7 mouse cellular contexts compared by ENCODE assay signal in the genomic region with DNA sequence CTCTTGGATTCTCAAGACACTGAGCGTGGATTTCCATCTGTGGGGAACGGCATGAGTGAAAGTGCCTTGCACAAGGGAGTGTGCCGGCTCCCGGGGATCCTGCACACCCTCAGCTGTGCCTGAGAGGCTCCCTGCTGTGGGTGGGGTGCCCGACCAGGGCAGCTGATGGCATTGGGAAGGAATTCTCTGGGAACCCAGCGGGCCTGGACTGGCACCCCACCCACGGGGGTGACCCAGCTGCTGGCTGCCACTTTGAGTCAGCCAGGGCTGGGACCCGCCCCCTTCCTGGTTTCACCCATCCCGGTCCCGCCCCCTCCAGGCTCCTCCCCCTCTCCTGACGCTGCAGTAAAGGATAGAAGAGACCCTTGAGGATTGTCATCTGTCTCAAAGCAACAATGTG. TPM values are rescaled to one million over a fixed set of nuclear protein-coding genes. Genes with fewer than 3 reads are reported as not detected.
DNase-seq lines count a peak whose midpoint lies in the region; ATAC-seq lines count a peak whose summit lies in the region.

No protein-coding gene starts in this region.

- no peaks in the 10 kb centered on the region for H3K36me3 ChIP-seq in heart, embryonic 13.5 days
- no peaks in the 10 kb centered on the region for H3K36me3 ChIP-seq in liver, embryonic 12.5 days
- H3K36me3 ChIP-seq in splenic B cell, adult 2 months (ENCODE audit: control insufficient read depth, insufficient read depth, low read length, poor library complexity, severe bottlenecking), result no peaks in the 10 kb centered on the region

- WGBS in heart, embryonic 13.5 days, result 30% methylated on average over 11 of the region's 11 CpGs
- WGBS in liver, embryonic 12.5 days (ENCODE audit: insufficient replicate concordance), result 27% methylated on average over 11 of the region's 11 CpGs

- peak; percentile 65 for DNase-seq in CD4-positive helper T cell, adult 2 months (ENCODE audit: low read depth, low spot score)
- DNase-seq in MEL-GATA-1-ER (ENCODE audit: extremely low read depth, low read depth), result peak; percentile 27
- peak; percentile 49 for DNase-seq in splenic B cell, adult 2 months (ENCODE audit: low read depth, low spot score)
- no peak for DNase-seq in frontal cortex, postnatal 36 days (ENCODE audit: low spot score in 2 of 2)
- no peak for DNase-seq in urinary bladder, postnatal 10 days (ENCODE audit: low spot score)

- H3K27ac ChIP-seq in heart, embryonic 13.5 days (replicated peaks), result no peak overlapping the region
- H3K27ac ChIP-seq in liver, embryonic 12.5 days, result no peak overlapping the region

- H3K4me3 ChIP-seq in heart, embryonic 13.5 days, result no peak overlapping the region
- H3K4me3 ChIP-seq in liver, embryonic 12.5 days, result no peak overlapping the region

- peaks cover 27% of the 10 kb centered on the region for H3K4me1 ChIP-seq in heart, embryonic 13.5 days
- H3K4me1 ChIP-seq in liver, embryonic 12.5 days, result peaks cover 28% of the 10 kb centered on the region

- no peaks in the 10 kb centered on the region; the same call in 1 of the 2 replicates for H3K9me3 ChIP-seq in heart, embryonic 13.5 days
- no peaks in the 10 kb centered on the region for H3K9me3 ChIP-seq in liver, embryonic 12.5 days (replicated peaks)

- peak overlapping the region; percentile 41 for H3K9ac ChIP-seq in heart, embryonic 13.5 days
- H3K9ac ChIP-seq in liver, embryonic 12.5 days, result no peak overlapping the region; the same call in 1 of the 2 replicates

- ATAC-seq in heart, embryonic 13.5 days (ENCODE audit: extremely low read depth, insufficient number of reproducible peaks, low FRiP score, low TSS enrichment), result peak; percentile 48; the same call in 1 of the 2 replicates
- ATAC-seq in liver, embryonic 12.5 days, result no peak

- H3K27me3 ChIP-seq in heart, embryonic 13.5 days (replicated peaks), result no peaks in the 10 kb centered on the region
- peaks cover 8% of the 10 kb centered on the region; the same call in 1 of the 2 replicates for H3K27me3 ChIP-seq in liver, embryonic 12.5 days (replicated peaks)
- H3K27me3 ChIP-seq in splenic B cell, adult 2 months (ENCODE audit: control insufficient read depth, insufficient read depth, low read length, poor library complexity, severe bottlenecking), result no peaks in the 10 kb centered on the region

- H3K4me2 ChIP-seq in heart, embryonic 13.5 days, result peak overlapping the region; percentile 46
- peak overlapping the region; percentile 42 for H3K4me2 ChIP-seq in liver, embryonic 12.5 days

RNA-seq across cellular contexts. Expression of gene Itpr3, which starts 5.6 kb away (rescaled TPM):
- 1.2 and 1.5 TPM in 2 replicates for polyA plus RNA-seq in heart, embryonic 13.5 days (2015; fragmentation: Nextera tagmentation; extraction: Ambion mirVana)
- polyA plus RNA-seq in liver, embryonic 12.5 days (2016; fragmentation: Nextera tagmentation; extraction: Ambion mirVana), result 1.2 and 1.3 TPM in 2 replicates

RNA-seq across cellular contexts. Expression of gene Bak1, which starts 22.7 kb away (rescaled TPM):
- 5.3 and 5.4 TPM in 2 replicates for polyA plus RNA-seq in heart, embryonic 13.5 days (2015; fragmentation: Nextera tagmentation; extraction: Ambion mirVana)
- 2.7 and 3.2 TPM in 2 replicates for polyA plus RNA-seq in liver, embryonic 12.5 days (2016; fragmentation: Nextera tagmentation; extraction: Ambion mirVana)

Comparison
In these comparisons a context has a peak if more than half of its experiments do, and no peak if none do; other contexts are left out.
1. DNase-seq: peak in CD4-positive helper T cell, adult 2 months (single experiment), MEL-GATA-1-ER (single experiment) and splenic B cell, adult 2 months (single experiment); none in frontal cortex, postnatal 36 days (0 of 2) and urinary bladder, postnatal 10 days (single experiment).